Comparison of ENCODE assay signal across 8 mouse cellular contexts in the genomic region with DNA sequence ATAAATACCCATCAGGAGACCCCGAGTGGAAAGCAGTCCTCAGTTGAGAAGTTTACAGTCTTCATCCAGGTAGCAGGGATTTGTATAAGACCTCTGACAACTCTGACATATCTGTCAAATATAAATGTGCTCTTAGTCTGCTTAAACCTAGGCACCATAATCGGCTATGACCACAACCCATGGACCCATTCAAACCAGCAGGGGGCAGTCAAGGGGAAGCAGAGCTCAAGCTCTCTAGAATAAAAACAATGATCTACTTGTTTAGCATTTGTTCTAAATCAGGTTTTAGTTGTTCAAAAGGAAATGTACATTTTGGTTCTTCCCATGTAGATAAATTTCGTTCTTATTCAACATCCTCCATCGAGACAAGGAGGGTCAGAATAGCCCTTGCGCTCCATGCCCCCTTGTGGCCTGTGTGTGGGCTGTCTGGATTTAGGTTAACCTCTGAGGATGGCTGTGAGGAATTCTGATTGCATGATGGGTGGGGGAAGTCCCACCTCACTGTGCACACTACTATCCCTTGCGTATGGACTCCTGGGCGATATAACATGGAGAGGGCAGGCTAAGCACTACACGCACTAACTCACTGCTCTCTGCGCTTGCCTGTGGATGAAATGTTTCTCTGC. TPM values are rescaled to one million over a fixed set of nuclear protein-coding genes. Genes with fewer than 3 reads are reported as not detected.
DNase-seq lines count a peak whose midpoint lies in the region; ATAC-seq and TF ChIP-seq lines count a peak whose summit lies in the region.

No protein-coding gene starts in this region.

- TF ChIP-seq POLR2A in brain, embryonic 14.5 days (IDR thresholded peaks at IDR 0.05; ENCODE audit: borderline replicate concordance, extremely low read depth, insufficient read depth, insufficient read length, poor library complexity, severe bottlenecking): no peak
- TF ChIP-seq POLR2A in small intestine, adult 2 months (IDR thresholded peaks at IDR 0.05; ENCODE audit: low read depth, low read length): no peak

- intact Hi-C loops in left cerebral cortex, adult 2 months (cut with DNase I): loop anchor here (2.0 kb wide), 1 partner anchor 1955 kb away; no protein-coding TSS in a partner anchor

- WGBS in forebrain, postnatal 0 days: 92% methylated on average over 9 of the region's 9 CpGs
- 94% methylated on average over 9 of the region's 9 CpGs for WGBS in forebrain, embryonic 13.5 days
- 82% methylated on average over 9 of the region's 9 CpGs for WGBS in small intestine, adult 2 months

- no peak for ATAC-seq in forebrain, postnatal 0 days
- no peak for ATAC-seq in forebrain, embryonic 13.5 days

- H3K9me3 ChIP-seq in forebrain, postnatal 0 days (ENCODE audit: low read length): no peaks in the 10 kb centered on the region
- no peaks in the 10 kb centered on the region for H3K9me3 ChIP-seq in forebrain, embryonic 13.5 days (replicated peaks)

- TF ChIP-seq CTCF in forebrain, postnatal 0 days (IDR thresholded peaks at IDR 0.05; ENCODE audit: low read depth): peak; percentile 16; the same call in 1 of the 2 replicates
- TF ChIP-seq CTCF in brain, embryonic 14.5 days (IDR thresholded peaks at IDR 0.05; ENCODE audit: borderline replicate concordance, extremely low read depth, insufficient read depth, insufficient read length): peak; percentile 19; the same call in 1 of the 2 replicates
- peak; percentile 67 for TF ChIP-seq CTCF in left cerebral cortex, adult 2 months (IDR thresholded peaks at IDR 0.05)
- TF ChIP-seq CTCF in small intestine, adult 2 months (IDR thresholded peaks at IDR 0.05; ENCODE audit: extremely low read depth, insufficient read length, insufficient replicate concordance, low read depth, low read length): peak; percentile 47; the same call in 1 of the 2 replicates

- H3K27ac ChIP-seq in forebrain, postnatal 0 days (ENCODE audit: low read depth, low read length): no peak overlapping the region
- no peak overlapping the region for H3K27ac ChIP-seq in forebrain, embryonic 13.5 days
- no peak overlapping the region for H3K27ac ChIP-seq in left cerebral cortex, adult 2 months
- H3K27ac ChIP-seq in small intestine, adult 2 months (ENCODE audit: insufficient read depth, low read depth, low read length): no peak overlapping the region

- H3K27me3 ChIP-seq in forebrain, postnatal 0 days (ENCODE audit: insufficient read depth, low read length): no peaks in the 10 kb centered on the region
- no peaks in the 10 kb centered on the region for H3K27me3 ChIP-seq in forebrain, embryonic 13.5 days
- no peaks in the 10 kb centered on the region for H3K27me3 ChIP-seq in small intestine, adult 2 months (ENCODE audit: control insufficient read depth, insufficient read depth, low read length)

- H3K9ac ChIP-seq in forebrain, postnatal 0 days: no peak overlapping the region
- no peak overlapping the region for H3K9ac ChIP-seq in forebrain, embryonic 13.5 days

- no peak overlapping the region for H3K4me3 ChIP-seq in forebrain, postnatal 0 days (ENCODE audit: low read depth, low read length)
- H3K4me3 ChIP-seq in forebrain, embryonic 13.5 days: no peak overlapping the region
- no peak overlapping the region for H3K4me3 ChIP-seq in left cerebral cortex, adult 2 months
- no peak overlapping the region for H3K4me3 ChIP-seq in small intestine, adult 2 months (ENCODE audit: low read depth, low read length)

- H3K4me2 ChIP-seq in forebrain, postnatal 0 days (ENCODE audit: low read depth): no peak overlapping the region
- no peak overlapping the region for H3K4me2 ChIP-seq in forebrain, embryonic 13.5 days

- H3K4me1 ChIP-seq in forebrain, postnatal 0 days (ENCODE audit: insufficient read depth): no peaks in the 10 kb centered on the region
- 0 out of 2 replicates have a peak, but pooled peaks cover 4% of the 10 kb centered on the region for H3K4me1 ChIP-seq in forebrain, embryonic 13.5 days
- no peaks in the 10 kb centered on the region for H3K4me1 ChIP-seq in small intestine, adult 2 months (ENCODE audit: control insufficient read depth, insufficient read depth, insufficient read length, low read length)

- DNase-seq in forebrain, postnatal 0 days: no peak
- DNase-seq in right cerebral cortex, adult 18-20 months: peak; percentile 43
- DNase-seq in right cerebral cortex, postnatal 25 days: no peak
- no peak for DNase-seq in brain, embryonic 14.5 days (ENCODE audit: low read depth)
- peak; percentile 20 to 57 for DNase-seq in left cerebral cortex, adult 2 months (ENCODE audit: extremely low spot score in 1 of 2, low spot score in 2 of 2)
- no peak for DNase-seq in yolk sac, embryonic 10.5 days (ENCODE audit: low spot score)

- peaks cover 10% of the 10 kb centered on the region for H3K36me3 ChIP-seq in forebrain, postnatal 0 days (ENCODE audit: insufficient read depth)
- H3K36me3 ChIP-seq in forebrain, embryonic 13.5 days (ENCODE audit: poor library complexity, severe bottlenecking): peaks cover 27% of the 10 kb centered on the region; the same call in 1 of the 2 replicates
- peaks cover 6% of the 10 kb centered on the region for H3K36me3 ChIP-seq in small intestine, adult 2 months (ENCODE audit: control insufficient read depth, insufficient read depth, low read length)

RNA-seq across cellular contexts. Expression of a gene that starts 19.2 kb away (rescaled TPM):
- total RNA-seq in forebrain, postnatal 0 days (2014; rRNA removed): 4.9 and 5.6 TPM in 2 replicates
- 4.6 and 6.2 TPM in 2 replicates for polyA plus RNA-seq in forebrain, postnatal 0 days (2015; fragmentation: Nextera tagmentation; extraction: Ambion mirVana)
- polyA plus RNA-seq in forebrain, embryonic 13.5 days (2015; fragmentation: Nextera tagmentation; extraction: Ambion mirVana): 11.5 and 12.3 TPM in 2 replicates
- polyA plus RNA-seq in brain, embryonic 14.5 days (2012; rRNA removed): 3.6 and 4.1 TPM in 2 replicates
- 1 to 10 TPM; 6.2 to 6.3 TPM for total RNA-seq in left cerebral cortex, adult 2 months (2021)
- 0.11 and 0.28 TPM in 2 replicates for polyA plus RNA-seq in small intestine, adult 2 months (2012; rRNA removed)

Comparison
In these comparisons a context has a peak if more than half of its experiments do, and no peak if none do; other contexts are left out.
1. DNase-seq: peak in right cerebral cortex, adult 18-20 months (single experiment) and left cerebral cortex, adult 2 months (2 of 2); none in forebrain, postnatal 0 days (single experiment), right cerebral cortex, postnatal 25 days (single experiment), brain, embryonic 14.5 days (single experiment) and yolk sac, embryonic 10.5 days (single experiment).
2. CTCF ChIP-seq: peak in every context shown above with its lines; median percentile 67 in left cerebral cortex, adult 2 months; 47 in small intestine, adult 2 months; 19 in brain, embryonic 14.5 days; 16 in forebrain, postnatal 0 days.